Mouse (Mus musculus): ENCODE results near the gene Shisa5. TPM values are rescaled to one million over a fixed set of nuclear protein-coding genes. Genes with fewer than 3 reads are reported as not detected.

Shisa5 gene
- polyA plus RNA-seq, 1 experiment from 2014 or later = 23.2 TPM

- no peaks in the 10 kb centered on the region; the same call in 1 of the 2 replicates for H3K36me3 ChIP-seq (ENCODE audit: control insufficient read depth, insufficient read depth)
- 73% methylated on average over 15 of the region's 15 CpGs for WGBS (ENCODE audit: insufficient replicate concordance)
- peaks cover 2% of the 10 kb centered on the region for H3K4me1 ChIP-seq (ENCODE audit: control insufficient read depth, low read depth, low read length)
- H3K27ac ChIP-seq (ENCODE audit: low read length) = peak overlapping the region; percentile 34; the same call in 1 of the 2 replicates
- ATAC-seq (ENCODE audit: low read depth) = no peak; the same call in 1 of the 2 replicates
- H3K4me2 ChIP-seq (ENCODE audit: low read depth, low read length) = no peak overlapping the region
- H3K4me3 ChIP-seq (ENCODE audit: low read depth, low read length) = no peak overlapping the region
- peaks cover 17% of the 10 kb centered on the region for H3K27me3 ChIP-seq (ENCODE audit: control insufficient read depth, insufficient read depth, low read depth, low read length)
- H3K9me3 ChIP-seq (replicated peaks; ENCODE audit: control insufficient read depth, low read length) = no peaks in the 10 kb centered on the region
- no peak overlapping the region for H3K9ac ChIP-seq (ENCODE audit: low read depth, low read length)
Observed at GRCm38 (mm10) chr9:109090446-109090845, 52.1 kb downstream of the Shisa5 start.

DNA sequence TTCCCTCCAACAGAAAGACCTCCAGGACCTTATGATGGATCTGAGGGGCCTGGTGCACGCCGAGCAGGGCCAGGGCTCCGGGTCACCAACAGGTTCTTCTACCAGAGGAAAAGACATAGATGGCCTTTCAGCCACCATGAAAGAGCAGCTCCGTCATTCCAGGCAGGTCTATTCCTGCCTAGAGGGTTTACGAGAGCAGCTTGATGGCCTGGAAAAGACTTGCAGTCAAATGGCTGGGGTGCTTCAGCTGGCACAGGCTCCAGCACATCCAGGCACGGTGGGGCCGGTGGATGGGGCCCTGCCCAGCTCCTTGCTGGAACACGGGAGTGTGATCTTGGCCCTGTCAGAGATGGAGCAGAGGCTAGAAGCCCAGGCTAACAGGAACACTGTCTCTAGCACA lies 53.4 kb downstream of the Shisa5 start:
- Histone ChIP-seq H3K27me3 (ENCODE audit: control insufficient read depth, insufficient read depth, low read depth, low read length) (peaks cover 31% of the 10 kb centered on the region), H3K4me1 (ENCODE audit: control insufficient read depth, low read depth, low read length) (peaks cover 2% of the 10 kb centered on the region), H3K9ac (ENCODE audit: low read depth, low read length) (no peak overlapping the region), H3K36me3 (ENCODE audit: control insufficient read depth, insufficient read depth) (no peaks in the 10 kb centered on the region; the same call in 1 of the 2 replicates), H3K27ac (ENCODE audit: low read length) (no peak overlapping the region), H3K9me3 (replicated peaks; ENCODE audit: control insufficient read depth, low read length) (no peaks in the 10 kb centered on the region), H3K4me3 (ENCODE audit: low read depth, low read length) (no peak overlapping the region), H3K4me2 (ENCODE audit: low read depth, low read length) (no peak overlapping the region)
- ATAC-seq (ENCODE audit: low read depth) = no peak
- 82% methylated on average over 8 of the region's 8 CpGs for WGBS (ENCODE audit: insufficient replicate concordance)

DNA sequence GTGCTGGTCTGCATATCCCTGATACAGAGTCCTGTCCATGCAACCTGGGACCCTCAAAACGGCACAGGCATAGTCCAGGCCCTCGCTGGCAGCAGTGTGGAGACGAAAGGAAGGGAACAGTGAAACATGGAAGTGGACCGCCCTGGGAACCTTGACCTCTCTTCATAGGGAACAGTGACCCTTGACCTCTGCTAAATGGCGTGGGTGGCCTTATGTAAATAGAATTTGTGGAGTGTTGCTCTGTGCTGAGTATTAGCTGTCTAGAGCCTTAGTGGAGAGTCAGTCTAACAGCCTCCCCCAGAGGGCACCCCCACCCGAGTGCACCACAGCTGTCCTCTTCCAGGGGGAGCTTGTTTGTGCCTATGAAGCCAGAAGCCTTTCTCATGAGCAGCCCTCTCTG lies 54.4 kb downstream of the Shisa5 start:
- Histone ChIP-seq H3K4me2 (ENCODE audit: low read depth, low read length) (no peak overlapping the region), H3K9me3 (replicated peaks; ENCODE audit: control insufficient read depth, low read length) (no peaks in the 10 kb centered on the region), H3K27me3 (ENCODE audit: control insufficient read depth, insufficient read depth, low read depth, low read length) (peaks cover 37% of the 10 kb centered on the region), H3K9ac (ENCODE audit: low read depth, low read length) (no peak overlapping the region), H3K4me1 (ENCODE audit: control insufficient read depth, low read depth, low read length) (peaks cover 3% of the 10 kb centered on the region), H3K36me3 (ENCODE audit: control insufficient read depth, insufficient read depth) (no peaks in the 10 kb centered on the region; the same call in 1 of the 2 replicates), H3K27ac (ENCODE audit: low read length) (peak overlapping the region; percentile 61), H3K4me3 (ENCODE audit: low read depth, low read length) (no peak overlapping the region)
- 48% methylated on average over 6 of the region's 6 CpGs for WGBS (ENCODE audit: insufficient replicate concordance)
- ATAC-seq (ENCODE audit: low read depth) = peak; percentile 50

- H3K27me3 ChIP-seq (ENCODE audit: control insufficient read depth, insufficient read depth, low read depth, low read length) = peaks cover 37% of the 10 kb centered on the region
- no peaks in the 10 kb centered on the region for H3K9me3 ChIP-seq (replicated peaks; ENCODE audit: control insufficient read depth, low read length)
- no peak for ATAC-seq (ENCODE audit: low read depth)
- peak overlapping the region; percentile 40 for H3K4me2 ChIP-seq (ENCODE audit: low read depth, low read length)
- H3K4me1 ChIP-seq (ENCODE audit: control insufficient read depth, low read depth, low read length) = peaks cover 3% of the 10 kb centered on the region
- peak overlapping the region; percentile 79 for H3K27ac ChIP-seq (ENCODE audit: low read length)
- WGBS (ENCODE audit: insufficient replicate concordance) = 35% methylated on average over 11 of the region's 11 CpGs
- peak overlapping the region; percentile 7; the same call in 1 of the 2 replicates for H3K4me3 ChIP-seq (ENCODE audit: low read depth, low read length)
- peak overlapping the region; percentile 4; the same call in 1 of the 2 replicates for H3K9ac ChIP-seq (ENCODE audit: low read depth, low read length)
- no peaks in the 10 kb centered on the region; the same call in 1 of the 2 replicates for H3K36me3 ChIP-seq (ENCODE audit: control insufficient read depth, insufficient read depth)
Observed at GRCm38 (mm10) chr9:109093786-109094552, 55.6 kb downstream of the Shisa5 start.

- peak overlapping the region; percentile 58 for H3K9ac ChIP-seq (ENCODE audit: low read depth, low read length)
- H3K4me2 ChIP-seq (ENCODE audit: low read depth, low read length) = peak overlapping the region; percentile 62
- peak overlapping the region; percentile 81 for H3K27ac ChIP-seq (ENCODE audit: low read length)
- 4% methylated on average over 21 of the region's 21 CpGs for WGBS (ENCODE audit: insufficient replicate concordance)
- peaks cover 37% of the 10 kb centered on the region for H3K27me3 ChIP-seq (ENCODE audit: control insufficient read depth, insufficient read depth, low read depth, low read length)
- H3K4me3 ChIP-seq (ENCODE audit: low read depth, low read length) = peak overlapping the region; percentile 59
- no peaks in the 10 kb centered on the region for H3K9me3 ChIP-seq (replicated peaks; ENCODE audit: control insufficient read depth, low read length)
- H3K4me1 ChIP-seq (ENCODE audit: control insufficient read depth, low read depth, low read length) = peaks cover 3% of the 10 kb centered on the region
- no peaks in the 10 kb centered on the region; the same call in 1 of the 2 replicates for H3K36me3 ChIP-seq (ENCODE audit: control insufficient read depth, insufficient read depth)
- ATAC-seq (ENCODE audit: low read depth) = peak; percentile 68
Observed at GRCm38 (mm10) chr9:109094553-109095136, 56.3 kb downstream of the Shisa5 start.

DNA sequence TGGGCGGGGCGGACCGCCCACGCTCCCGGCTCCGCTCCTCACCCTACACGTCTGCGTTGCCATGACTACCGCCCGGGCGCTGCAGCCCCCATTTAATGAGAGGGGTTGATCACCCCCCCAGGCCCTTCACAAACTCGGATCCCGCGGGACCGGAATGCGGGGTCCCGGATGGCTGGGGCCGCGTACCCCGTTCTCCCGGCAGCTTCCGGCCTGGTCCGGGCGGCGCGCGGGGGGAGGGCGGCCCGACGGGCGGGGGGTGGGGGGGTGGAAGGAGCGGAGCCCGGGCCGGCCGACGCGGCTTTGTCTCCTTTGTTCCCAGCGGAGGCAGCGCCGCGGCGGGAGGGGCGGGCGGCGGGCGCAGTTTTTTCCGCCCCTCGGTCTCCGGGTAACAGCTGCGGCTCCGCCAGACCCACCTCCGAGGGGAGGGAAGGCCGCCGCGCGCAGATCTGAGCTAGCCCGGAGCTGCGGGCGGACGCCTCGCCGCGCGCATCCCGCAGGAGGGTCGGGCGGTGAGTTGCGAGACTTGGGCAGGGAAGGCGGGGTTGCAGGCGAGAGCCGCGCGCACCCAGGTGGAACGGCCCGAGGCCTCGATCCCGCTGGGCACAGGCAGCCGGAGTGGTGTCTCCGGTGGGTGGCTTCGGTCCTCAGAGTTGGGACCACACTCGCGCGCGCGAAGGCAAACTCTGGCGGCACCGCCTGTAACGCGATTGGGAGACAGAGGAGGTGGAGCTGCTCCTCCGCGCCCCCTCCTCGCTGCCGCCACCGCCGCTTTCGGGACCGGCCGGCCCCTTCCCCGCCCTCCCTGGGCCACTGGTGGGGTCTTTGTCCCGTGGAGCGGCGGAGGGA lies 57.0 kb downstream of the Shisa5 start, which contains the start of gene Plxnb1:
Gene Plxnb1, plus strand, starts transcription at position 253 of the 846 bp plus-strand sequence.
- no peaks in the 10 kb centered on the region for H3K9me3 ChIP-seq (replicated peaks; ENCODE audit: control insufficient read depth, low read length)
- under 1% methylated on average over 79 of the region's 102 CpGs for WGBS (ENCODE audit: insufficient replicate concordance)
- H3K36me3 ChIP-seq (ENCODE audit: control insufficient read depth, insufficient read depth) = no peaks in the 10 kb centered on the region; the same call in 1 of the 2 replicates
- H3K27me3 ChIP-seq (ENCODE audit: control insufficient read depth, insufficient read depth, low read depth, low read length) = peaks cover 37% of the 10 kb centered on the region
- H3K4me3 ChIP-seq (ENCODE audit: low read depth, low read length) = peak within 1 kb of the TSS; percentile 59
- H3K9ac ChIP-seq (ENCODE audit: low read depth, low read length) = peak within 1 kb of the TSS; percentile 58
- peaks cover 3% of the 10 kb centered on the region for H3K4me1 ChIP-seq (ENCODE audit: control insufficient read depth, low read depth, low read length)
- peak within 1 kb of the TSS; percentile 81 for H3K27ac ChIP-seq (ENCODE audit: low read length)
- H3K4me2 ChIP-seq (ENCODE audit: low read depth, low read length) = peak within 1 kb of the TSS; percentile 62
- peak; percentile 28 for ATAC-seq (ENCODE audit: low read depth)

- WGBS (ENCODE audit: insufficient replicate concordance) = 56% methylated on average over 9 of the region's 9 CpGs
- no peaks in the 10 kb centered on the region; the same call in 1 of the 2 replicates for H3K36me3 ChIP-seq (ENCODE audit: control insufficient read depth, insufficient read depth)
- peak overlapping the region; percentile 30 for H3K9ac ChIP-seq (ENCODE audit: low read depth, low read length)
- H3K9me3 ChIP-seq (replicated peaks; ENCODE audit: control insufficient read depth, low read length) = no peaks in the 10 kb centered on the region
- H3K4me3 ChIP-seq (ENCODE audit: low read depth, low read length) = peak overlapping the region; percentile 59
- ATAC-seq (ENCODE audit: low read depth) = no peak
- peaks cover 37% of the 10 kb centered on the region for H3K27me3 ChIP-seq (ENCODE audit: control insufficient read depth, insufficient read depth, low read depth, low read length)
- peak overlapping the region; percentile 62 for H3K4me2 ChIP-seq (ENCODE audit: low read depth, low read length)
- H3K27ac ChIP-seq (ENCODE audit: low read length) = peak overlapping the region; percentile 81
- peaks cover 3% of the 10 kb centered on the region for H3K4me1 ChIP-seq (ENCODE audit: control insufficient read depth, low read depth, low read length)
Observed at GRCm38 (mm10) chr9:109096251-109096661, 57.9 kb downstream of the Shisa5 start.

DNA sequence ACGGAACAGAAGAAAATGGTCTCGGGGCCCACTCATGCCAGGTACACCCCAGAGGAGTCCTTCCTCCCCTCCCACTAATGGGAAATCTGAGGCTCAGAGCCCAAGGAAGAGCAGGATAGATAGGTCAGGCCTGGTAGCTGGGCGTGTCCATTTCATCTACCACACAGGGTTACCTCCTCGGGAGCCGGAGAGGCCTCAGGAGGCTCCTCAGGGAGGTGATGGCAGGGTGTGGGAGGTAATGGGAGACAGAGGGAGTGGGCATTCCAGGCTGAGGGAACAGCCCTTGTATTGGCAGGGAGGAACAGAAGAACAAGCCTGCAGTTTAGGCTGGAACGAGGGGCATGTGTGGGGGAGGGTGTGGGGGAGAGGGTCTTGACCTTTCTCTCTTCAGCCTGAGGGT lies 58.5 kb downstream of the Shisa5 start:
- H3K4me2 ChIP-seq (ENCODE audit: low read depth, low read length) = peak overlapping the region; percentile 62
- no peak for ATAC-seq (ENCODE audit: low read depth)
- H3K36me3 ChIP-seq (ENCODE audit: control insufficient read depth, insufficient read depth) = no peaks in the 10 kb centered on the region
- no peak overlapping the region for H3K9ac ChIP-seq (ENCODE audit: low read depth, low read length)
- peak overlapping the region; percentile 81 for H3K27ac ChIP-seq (ENCODE audit: low read length)
- H3K27me3 ChIP-seq (ENCODE audit: control insufficient read depth, insufficient read depth, low read depth, low read length) = peaks cover 37% of the 10 kb centered on the region
- H3K9me3 ChIP-seq (replicated peaks; ENCODE audit: control insufficient read depth, low read length) = no peaks in the 10 kb centered on the region
- H3K4me3 ChIP-seq (ENCODE audit: low read depth, low read length) = peak overlapping the region; percentile 59
- WGBS (ENCODE audit: insufficient replicate concordance) = 45% methylated on average over 6 of the region's 6 CpGs
- H3K4me1 ChIP-seq (ENCODE audit: control insufficient read depth, low read depth, low read length) = peaks cover 3% of the 10 kb centered on the region
